Mouse (Mus musculus) adrenal gland, postnatal 14 days (tissue): ENCODE results near the gene Cd8a. TPM values are rescaled to one million over a fixed set of nuclear protein-coding genes. Genes with fewer than 3 reads are reported as not detected.

Experiments used
- DNase-seq: peaks from one replicate; pipeline ENCODE4 v3.0.0; 2021; ENCODE audit warnings: mixed read lengths
- total RNA-seq: library from RNA; stranded (reverse); gene quantifications from 2 replicates; pipeline ENCODE4 v1.2.3, GENCODE M21; 2021

The Cd8a gene
- total RNA-seq, 1 experiment from 2014 or later: 1.5 TPM

GRCm38 (mm10) chr6:71369416-71369815 lies 3.8 kb upstream of the Cd8a start:
- DNase-seq: no peak

GRCm38 (mm10) chr6:71371085-71371605 lies 2.1 kb upstream of the Cd8a start:
- DNase-seq: no peak

GRCm38 (mm10) chr6:71372041-71372720 lies 1.0 kb upstream of the Cd8a start:
- DNase-seq: no peak

DNA sequence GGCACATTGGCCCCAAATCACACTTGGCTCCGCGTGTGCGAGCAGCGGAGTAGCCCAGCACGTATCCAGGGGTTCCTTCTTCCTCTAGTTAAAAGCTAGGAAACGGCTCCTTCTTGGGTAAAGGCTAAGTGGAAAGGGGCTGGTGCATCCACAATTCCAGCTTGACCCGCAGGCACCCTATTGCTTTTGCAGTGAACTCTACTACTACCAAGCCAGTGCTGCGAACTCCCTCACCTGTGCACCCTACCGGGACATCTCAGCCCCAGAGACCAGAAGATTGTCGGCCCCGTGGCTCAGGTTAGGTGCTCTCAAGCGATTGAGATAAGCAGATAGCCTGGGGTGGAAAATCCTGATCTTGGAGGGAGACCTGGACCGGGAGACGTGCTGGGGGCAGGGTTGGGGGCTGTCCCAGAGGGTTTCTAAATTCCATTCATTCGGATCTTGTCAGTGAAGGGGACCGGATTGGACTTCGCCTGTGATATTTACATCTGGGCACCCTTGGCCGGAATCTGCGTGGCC lies 1.1 kb downstream of the Cd8a start:
- no peak for DNase-seq

- DNase-seq: no peak
Measured at GRCm38 (mm10) chr6:71374921-71375320, 1.7 kb downstream of the Cd8a start.

DNA sequence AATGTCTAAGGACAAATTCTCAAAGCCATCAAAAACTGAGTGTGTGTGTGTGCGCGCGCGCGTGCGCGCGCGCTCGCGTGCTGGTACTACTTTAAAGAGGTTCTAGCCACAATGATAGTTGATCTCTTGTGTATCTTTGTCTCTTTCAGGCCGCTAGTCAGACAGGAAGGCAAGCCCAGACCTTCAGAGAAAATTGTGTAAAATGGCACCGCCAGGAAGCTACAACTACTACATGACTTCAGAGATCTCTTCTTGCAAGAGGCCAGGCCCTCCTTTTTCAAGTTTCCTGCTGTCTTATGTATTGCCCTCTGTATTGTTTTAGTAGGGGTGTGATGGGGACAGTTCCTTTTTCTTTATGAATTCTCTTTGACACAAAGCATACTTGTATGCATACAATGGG lies 3.5 kb downstream of the Cd8a start:
- no peak for DNase-seq

- DNase-seq: no peak
Measured at GRCm38 (mm10) chr6:71381654-71382053, 8.4 kb downstream of the Cd8a start.

GRCm38 (mm10) chr6:71390496-71390895 lies 17.3 kb downstream of the Cd8a start:
- no peak for DNase-seq

- no peak for DNase-seq
Measured at GRCm38 (mm10) chr6:71396016-71396415, 22.8 kb downstream of the Cd8a start.

GRCm38 (mm10) chr6:71396761-71397160 lies 23.5 kb downstream of the Cd8a start:
- no peak for DNase-seq

DNA sequence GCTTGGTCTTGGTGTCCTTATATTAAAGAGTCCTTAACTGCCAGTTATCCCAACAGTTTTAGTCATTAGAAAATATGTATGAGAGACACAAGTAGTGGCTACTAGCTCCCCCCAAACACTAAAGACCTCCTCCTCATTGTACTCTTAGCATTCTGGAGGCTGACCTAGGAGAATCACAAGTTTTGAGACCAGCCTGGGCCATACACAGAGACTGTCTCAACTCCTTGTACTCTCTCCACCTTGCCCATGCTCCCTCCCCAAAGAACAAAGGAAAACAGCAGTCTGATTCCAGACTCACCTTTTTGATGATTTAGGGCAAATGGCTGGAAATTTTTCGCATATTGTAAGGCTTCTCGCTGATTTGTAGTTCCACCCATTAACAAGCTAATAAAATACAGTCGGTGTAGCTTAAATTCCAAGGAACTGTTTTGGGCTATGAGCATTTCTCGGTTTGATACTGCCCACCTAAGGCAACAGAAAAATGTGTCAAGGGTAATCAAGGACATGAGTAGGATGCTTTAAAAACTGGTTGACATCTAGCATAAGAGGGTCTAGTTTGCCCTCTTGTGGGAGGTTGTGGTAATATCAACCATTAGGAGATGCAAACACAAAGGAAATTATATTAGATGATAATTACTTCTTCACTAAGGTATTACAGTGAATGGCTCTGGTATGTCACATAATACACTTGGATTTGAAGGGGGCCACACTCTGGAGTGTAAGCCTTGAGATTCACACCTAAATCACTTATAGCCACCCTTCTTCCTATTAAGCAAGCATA lies 25.8 kb downstream of the Cd8a start:
- DNase-seq: peak; percentile 29

DNA sequence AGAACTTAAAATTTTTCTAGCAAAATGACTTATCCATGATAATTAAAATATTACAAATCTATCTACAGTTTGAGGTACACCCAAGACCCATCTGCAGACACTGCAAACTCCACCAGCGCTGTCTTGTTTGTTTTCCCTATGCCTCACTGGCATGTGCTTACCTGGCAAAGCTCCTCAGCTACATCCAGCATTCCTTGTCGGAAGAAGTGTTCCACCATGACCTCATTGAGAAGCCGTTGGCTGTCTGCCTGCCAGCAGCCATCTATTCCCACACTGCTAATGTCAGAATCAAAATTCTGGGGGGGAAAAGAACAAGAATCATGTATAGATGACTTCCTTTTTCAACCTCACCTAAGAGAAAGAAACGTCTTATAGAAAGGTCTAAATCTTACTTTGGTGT lies 41.4 kb downstream of the Cd8a start:
- DNase-seq: peak; percentile 22

GRCm38 (mm10) chr6:71415446-71415845 lies 42.2 kb downstream of the Cd8a start:
- no peak for DNase-seq

DNA sequence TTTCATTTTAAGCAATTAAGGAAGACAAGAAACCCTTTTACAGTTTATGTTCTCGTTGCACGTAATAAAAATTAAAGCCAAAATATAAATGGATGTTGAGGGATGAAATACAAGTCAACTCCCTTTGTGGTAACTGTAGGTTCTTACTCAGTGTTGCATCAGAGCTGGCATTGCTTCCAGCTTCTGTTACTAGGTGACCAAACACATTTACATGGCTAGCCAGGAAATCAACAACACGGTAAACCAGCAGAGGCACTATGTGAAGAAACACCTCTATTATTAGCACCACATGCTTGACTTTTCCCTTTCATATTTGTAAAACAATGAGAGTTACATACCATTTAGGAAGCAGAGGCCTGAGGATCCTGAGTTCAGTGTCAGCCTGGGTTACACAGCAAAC lies 45.6 kb downstream of the Cd8a start:
- peak; percentile 17 for DNase-seq

DNA sequence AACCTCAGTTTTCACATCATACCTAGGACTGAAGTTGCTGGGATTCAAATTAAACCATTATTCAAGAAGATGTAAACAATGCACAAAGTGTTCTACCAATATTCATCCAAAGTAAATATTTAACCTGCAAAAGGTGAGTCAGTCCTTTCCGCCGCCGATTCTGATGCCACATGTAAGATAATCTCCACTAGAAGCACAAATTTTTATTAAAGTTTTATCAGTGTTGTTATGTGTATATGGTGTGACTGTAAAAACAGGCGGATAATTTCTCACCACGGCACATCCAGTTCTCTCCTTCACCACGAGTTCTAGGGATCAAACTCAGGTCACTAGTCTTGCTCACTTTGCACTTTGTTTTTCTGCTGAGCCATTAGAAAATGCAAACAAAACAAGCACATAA lies 47.6 kb downstream of the Cd8a start:
- DNase-seq: no peak

GRCm38 (mm10) chr6:71422162-71422561 lies 48.9 kb downstream of the Cd8a start:
- DNase-seq: no peak

- DNase-seq: peak; percentile 50
Measured at GRCm38 (mm10) chr6:71423116-71423515, 49.9 kb downstream of the Cd8a start.

- DNase-seq: no peak
Measured at GRCm38 (mm10) chr6:71425681-71426080, 52.5 kb downstream of the Cd8a start.

DNA sequence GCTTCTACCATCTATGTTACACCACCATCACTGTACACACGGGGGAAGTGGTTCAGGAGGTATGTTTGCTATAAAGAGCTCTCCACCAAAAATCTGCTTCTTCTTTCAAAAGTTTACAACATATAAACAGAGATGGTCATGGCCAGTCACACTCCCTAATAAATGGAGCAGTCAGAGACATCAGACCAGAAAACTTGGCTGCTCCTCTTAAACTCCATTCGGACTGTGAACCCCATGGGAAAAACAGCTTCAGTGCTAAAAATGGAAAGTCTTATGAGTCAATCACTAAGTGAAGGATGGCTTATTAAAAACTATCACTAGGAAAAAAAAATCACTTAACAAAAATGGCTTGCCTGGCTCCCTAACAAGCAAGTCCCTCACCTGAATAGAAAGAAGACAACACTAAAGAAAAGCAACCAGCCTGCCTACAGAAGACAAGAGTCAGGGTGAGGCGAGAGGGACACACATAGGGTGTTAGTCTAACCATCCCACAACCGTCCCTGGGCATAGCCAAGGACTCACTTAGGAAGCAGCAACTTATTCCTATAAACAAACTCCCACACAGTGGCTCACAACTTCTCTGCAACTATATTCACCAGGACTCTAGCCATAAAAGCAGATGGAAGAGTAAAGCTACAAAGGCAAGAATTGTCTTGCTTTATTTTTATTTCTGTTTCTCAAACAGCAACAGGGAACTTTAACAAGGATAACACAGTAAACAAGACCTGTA lies 54.9 kb downstream of the Cd8a start:
- DNase-seq: no peak
